Mouse (Mus musculus) liver, postnatal 0 days (tissue): Measurements from ENCODE around the gene Atp8b5. TPM values are rescaled to one million over a fixed set of nuclear protein-coding genes. Genes with fewer than 3 reads are reported as not detected.
A peak's percentile ranks its signal among the peaks of the same experiment; 100 is the strongest.

ENCODE experiments used
- ATAC-seq: fragments of 200-750 bp; cut with Nextera tagmentation; 2 replicates; pipeline ENCODE4 v1.8.0; 2017; ENCODE audit warnings: mild to moderate bottlenecking, moderate library complexity
- DNase-seq: peaks from one replicate; pipeline ENCODE4 v3.0.0-alpha.2; 2016
- H3K27ac ChIP-seq: fragments of 300-500 bp; sonication (generic); 2 replicates; pipeline ENCODE4 v1.5.1; 2014; ENCODE audit warnings: antibody characterized with exemption, moderate library complexity, mild to moderate bottlenecking, low read depth
- H3K27me3 ChIP-seq: fragments of 300-500 bp; sonication (generic); 2 replicates; pipeline ENCODE4 v1.6.1; 2014; ENCODE audit warnings: low read length, control low read depth, mixed read lengths; ENCODE audit not compliant: insufficient read depth
- H3K36me3 ChIP-seq: fragments of 300-500 bp; sonication (generic); replicated peaks from 2 replicates; pipeline ENCODE4 v1.6.1; 2014; ENCODE audit warnings: mild to moderate bottlenecking, control low read depth, low read length, moderate library complexity, mixed read lengths; ENCODE audit not compliant: insufficient read depth
- H3K4me1 ChIP-seq: fragments of 300-500 bp; sonication (generic); 2 replicates; pipeline ENCODE4 v1.6.1; 2014; ENCODE audit warnings: antibody characterized with exemption, mild to moderate bottlenecking, control low read depth; ENCODE audit not compliant: insufficient read depth
- H3K4me2 ChIP-seq: fragments of 300-500 bp; sonication (generic); 2 replicates; pipeline ENCODE4 v1.6.1; 2014; ENCODE audit warnings: low read depth, mild to moderate bottlenecking, low read length, moderate library complexity, mixed read lengths
- H3K4me3 ChIP-seq: fragments of 300-500 bp; sonication (generic); 2 replicates; pipeline ENCODE4 v1.5.1; 2014; ENCODE audit warnings: low read depth, low read length
- H3K9ac ChIP-seq: fragments of 300-500 bp; sonication (generic); replicated peaks from 2 replicates; pipeline ENCODE4 v1.6.1; 2014; ENCODE audit warnings: mild to moderate bottlenecking, moderate library complexity
- H3K9me3 ChIP-seq: fragments of 300-500 bp; sonication (generic); 2 replicates; pipeline ENCODE4 v1.6.1; 2016; ENCODE audit warnings: mild to moderate bottlenecking, control low read depth, low read length, mixed read lengths
- CTCF ChIP-seq: sonication (generic); IDR thresholded peaks from 2 replicates; pipeline ENCODE4 v1.5.1; 2016; ENCODE audit warnings: antibody characterized with exemption, low read depth
- EP300 ChIP-seq: IDR thresholded peaks from 2 replicates; pipeline ENCODE4 v1.6.1; 2016; ENCODE audit warnings: antibody characterized with exemption, low read depth, mild to moderate bottlenecking
- WGBS: fragments of 180-500 bp; shearing (Covaris S2); extraction: QIAGEN DNeasy Blood & Tissue Kit; methylation state at CpG from one replicate; pipeline ENCODE4 v1.1.7; 2014; ENCODE audit not compliant: insufficient replicate concordance; 5-methylcytosine and 5-hydroxymethylcytosine counted together
- polyA plus RNA-seq: library from polyadenylated mRNA; unstranded; fragments of >200 nt; fragmentation: Nextera tagmentation; extraction: Ambion mirVana; gene quantifications from 2 replicates; pipeline ENCODE4 v1.2.1, GENCODE M21; 2015

The Atp8b5 gene
- polyA plus RNA-seq, 1 experiment from 2014 or later = 0.13 TPM

DNA sequence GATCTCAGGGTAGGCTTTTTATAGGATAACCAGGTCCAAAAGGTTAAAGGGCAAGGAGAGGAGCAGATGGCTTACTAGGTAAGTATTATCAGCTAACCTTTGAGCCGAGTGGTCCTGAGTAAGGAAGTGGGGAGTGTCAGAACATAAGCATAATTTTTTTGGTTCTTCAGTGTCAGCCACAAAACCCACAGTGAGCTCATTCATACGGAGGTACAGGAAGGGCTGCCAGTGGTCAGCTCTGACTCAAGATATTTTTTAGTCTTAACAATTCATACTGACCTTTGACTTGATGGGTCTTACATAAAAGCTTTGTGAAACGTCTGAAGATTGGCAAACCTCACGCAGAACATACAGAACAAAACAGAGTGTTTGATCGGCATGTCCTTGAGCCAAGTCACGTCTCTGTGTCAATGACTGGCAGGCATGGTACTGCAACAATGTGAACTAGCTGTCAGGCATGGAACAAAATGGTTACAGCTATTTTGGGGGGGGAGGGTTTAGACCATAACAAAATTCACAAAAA, 83.1 kb downstream of the Atp8b5 start:
- DNase-seq = no peak
- no peak overlapping the region for H3K9ac ChIP-seq
- ATAC-seq = 0 out of 2 replicates have a peak, but pooled peaks have one; percentile 40
- H3K36me3 ChIP-seq = no peaks in the 10 kb centered on the region
- no peaks in the 10 kb centered on the region for H3K27me3 ChIP-seq
- no peak overlapping the region for H3K4me3 ChIP-seq
- no peak for TF ChIP-seq CTCF
- no peak for TF ChIP-seq EP300
- no peaks in the 10 kb centered on the region for H3K9me3 ChIP-seq
- H3K4me2 ChIP-seq = no peak overlapping the region
- 29% methylated on average over 6 of the region's 6 CpGs for WGBS
- H3K27ac ChIP-seq = no peak overlapping the region
- H3K4me1 ChIP-seq = no peaks in the 10 kb centered on the region

- no peak for DNase-seq
Observed at GRCm38 (mm10) chr4:43353662-43354061, 86.7 kb downstream of the Atp8b5 start.

DNA sequence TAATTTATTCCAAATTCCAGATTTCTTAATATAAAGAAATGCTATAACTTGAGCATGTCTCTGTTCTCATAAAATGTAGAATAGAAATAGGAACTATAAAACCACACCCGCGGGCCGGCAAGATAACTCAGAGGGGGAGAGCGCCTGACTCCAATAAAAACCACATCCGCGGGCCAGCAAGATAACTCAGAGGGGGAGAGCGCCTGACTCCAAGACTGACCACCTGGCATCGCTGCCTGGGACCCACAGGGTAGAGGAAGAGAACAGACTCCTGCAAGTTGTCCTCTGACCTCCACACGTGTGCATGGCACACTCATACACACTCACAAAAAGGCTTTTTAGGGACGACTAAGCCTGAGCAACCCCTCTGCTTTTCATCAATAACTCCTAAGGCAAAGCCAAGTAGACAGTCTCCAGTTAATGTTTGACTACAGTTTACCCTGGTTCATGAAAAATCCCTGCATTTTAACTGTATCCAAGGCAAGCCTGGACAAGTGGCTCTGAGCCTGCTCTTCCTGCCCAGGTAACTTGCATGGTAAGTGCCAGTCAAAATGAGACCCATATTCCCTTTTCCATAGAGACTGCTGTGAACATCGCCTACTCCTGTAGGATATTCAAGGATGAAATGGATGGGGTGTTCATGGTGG, 98.1 kb downstream of the Atp8b5 start:
- no peaks in the 10 kb centered on the region for H3K36me3 ChIP-seq
- ATAC-seq (no peak), DNase-seq (no peak)
- WGBS = 56% methylated on average over 11 of the region's 11 CpGs
- H3K9me3 ChIP-seq = no peaks in the 10 kb centered on the region
- H3K9ac ChIP-seq = no peak overlapping the region
- no peak for TF ChIP-seq CTCF
- no peak for TF ChIP-seq EP300
- H3K27ac ChIP-seq = no peak overlapping the region
- no peaks in the 10 kb centered on the region for H3K27me3 ChIP-seq
- no peak overlapping the region for H3K4me2 ChIP-seq
- H3K4me3 ChIP-seq = no peak overlapping the region
- H3K4me1 ChIP-seq = 0 out of 2 replicates have a peak, but pooled peaks cover 3% of the 10 kb centered on the region

More at GRCm38 (mm10) chr4:43353662-43354061, 86.7 kb downstream of the Atp8b5 start:
- Histone ChIP-seq H3K9ac (no peak overlapping the region), H3K4me3 (no peak overlapping the region), H3K36me3 (no peaks in the 10 kb centered on the region), H3K27ac (no peak overlapping the region), H3K9me3 (no peaks in the 10 kb centered on the region), H3K4me2 (no peak overlapping the region), H3K27me3 (no peaks in the 10 kb centered on the region), H3K4me1 (no peaks in the 10 kb centered on the region)
- no peak for TF ChIP-seq CTCF
- TF ChIP-seq EP300 = no peak
- 76% methylated on average over 6 of the region's 6 CpGs for WGBS
- ATAC-seq = no peak

- TF ChIP-seq CTCF = no peak
- TF ChIP-seq EP300 = no peak
- ATAC-seq = no peak
- Histone ChIP-seq H3K4me1 (0 out of 2 replicates have a peak, but pooled peaks cover 3% of the 10 kb centered on the region), H3K27ac (no peak overlapping the region), H3K9ac (no peak overlapping the region), H3K36me3 (no peaks in the 10 kb centered on the region), H3K4me3 (no peak overlapping the region), H3K27me3 (no peaks in the 10 kb centered on the region), H3K4me2 (no peak overlapping the region), H3K9me3 (no peaks in the 10 kb centered on the region)
- whole genome bisulfite sequencing = 74% methylated on average over 5 of the region's 5 CpGs
- DNase-seq = no peak
Observed at GRCm38 (mm10) chr4:43367295-43367694, 100.3 kb downstream of the Atp8b5 start.

DNA sequence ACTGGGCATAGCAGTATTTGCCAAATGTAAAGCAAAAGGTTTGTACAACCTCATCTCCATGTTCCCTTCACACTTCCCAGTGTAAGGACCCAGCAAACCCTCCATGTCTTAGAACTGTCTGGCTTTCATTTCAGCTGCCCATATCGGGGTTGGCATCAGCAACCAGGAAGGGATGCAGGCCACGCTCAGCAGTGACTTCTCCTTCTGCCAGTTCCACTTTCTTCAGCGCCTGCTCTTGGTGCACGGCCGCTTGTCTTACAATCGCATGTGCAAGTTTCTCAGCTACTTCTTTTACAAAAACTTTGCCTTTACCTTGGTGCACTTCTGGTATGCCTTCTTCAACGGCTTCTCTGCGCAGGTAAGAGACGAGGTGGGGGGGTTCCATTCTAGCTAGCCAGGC, 100.8 kb downstream of the Atp8b5 start:
- Histone ChIP-seq H3K27me3 (no peaks in the 10 kb centered on the region), H3K36me3 (no peaks in the 10 kb centered on the region), H3K4me1 (0 out of 2 replicates have a peak, but pooled peaks cover 3% of the 10 kb centered on the region), H3K9ac (no peak overlapping the region), H3K4me3 (no peak overlapping the region), H3K9me3 (no peaks in the 10 kb centered on the region), H3K4me2 (no peak overlapping the region), H3K27ac (no peak overlapping the region)
- ATAC-seq = no peak
- TF ChIP-seq CTCF = no peak
- TF ChIP-seq EP300 = no peak
- DNase-seq = no peak
- WGBS = 58% methylated on average over 9 of the region's 9 CpGs

GRCm38 (mm10) chr4:43371406-43371805, 104.4 kb downstream of the Atp8b5 start:
- Histone ChIP-seq H3K27ac (no peak overlapping the region), H3K9ac (no peak overlapping the region), H3K4me2 (no peak overlapping the region), H3K4me1 (no peaks in the 10 kb centered on the region), H3K4me3 (no peak overlapping the region), H3K36me3 (no peaks in the 10 kb centered on the region), H3K9me3 (no peaks in the 10 kb centered on the region), H3K27me3 (no peaks in the 10 kb centered on the region)
- 73% methylated on average over 10 of the region's 11 CpGs for WGBS
- TF ChIP-seq CTCF (no peak), EP300 (no peak)
- DNase-seq (no peak), ATAC-seq (no peak)
